Mouse (Mus musculus) left cerebral cortex, adult 11 months (tissue): Measurements from ENCODE around the gene Ift122.

Experiments used
- DNase-seq: peaks from one replicate; pipeline ENCODE4 v3.0.0; 2022; ENCODE audit warnings: low spot score

Ift122 gene

GRCm38 (mm10) chr6:115959151-115959691, 106.0 kb downstream of the Ift122 start:
- DNase-seq, result no peak

- no peak for DNase-seq
These were observed 107.1 kb downstream of the Ift122 start for GRCm38 (mm10) chr6:115960322-115960721.

- DNase-seq, result no peak
These were observed 108.5 kb downstream of the Ift122 start for GRCm38 (mm10) chr6:115961743-115962142.

DNA sequence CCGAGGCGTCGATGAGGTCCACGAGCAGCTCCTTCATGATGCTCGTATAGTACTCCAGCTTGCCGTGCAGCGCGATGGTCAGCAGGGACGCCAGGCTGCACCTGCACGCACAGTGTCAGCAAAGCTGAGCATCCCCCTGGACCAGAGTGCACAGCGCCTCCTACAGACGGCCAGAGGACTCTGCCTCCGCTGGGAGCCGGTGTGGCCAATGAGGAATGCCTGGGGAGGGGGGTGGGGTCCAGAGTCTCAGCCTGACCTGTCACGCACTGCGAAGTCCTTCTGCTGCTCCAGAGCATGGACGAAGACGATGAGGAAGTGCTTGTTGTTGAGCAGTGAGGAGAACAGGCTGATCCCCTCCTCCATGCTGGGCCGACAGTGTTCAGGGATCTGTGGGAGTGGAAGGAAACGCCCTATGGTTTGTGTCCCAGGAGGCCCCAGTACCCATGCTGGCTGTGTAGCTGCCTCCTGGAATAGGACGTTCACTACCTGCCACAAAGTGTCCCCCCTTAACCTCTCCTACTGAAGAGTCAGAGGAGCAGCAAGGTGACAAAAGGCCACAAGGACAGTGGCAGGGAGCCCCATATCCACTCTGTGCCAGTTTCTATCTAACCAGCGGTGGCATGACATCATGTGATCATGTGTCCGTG, 109.3 kb downstream of the Ift122 start:
- DNase-seq, result no peak

DNA sequence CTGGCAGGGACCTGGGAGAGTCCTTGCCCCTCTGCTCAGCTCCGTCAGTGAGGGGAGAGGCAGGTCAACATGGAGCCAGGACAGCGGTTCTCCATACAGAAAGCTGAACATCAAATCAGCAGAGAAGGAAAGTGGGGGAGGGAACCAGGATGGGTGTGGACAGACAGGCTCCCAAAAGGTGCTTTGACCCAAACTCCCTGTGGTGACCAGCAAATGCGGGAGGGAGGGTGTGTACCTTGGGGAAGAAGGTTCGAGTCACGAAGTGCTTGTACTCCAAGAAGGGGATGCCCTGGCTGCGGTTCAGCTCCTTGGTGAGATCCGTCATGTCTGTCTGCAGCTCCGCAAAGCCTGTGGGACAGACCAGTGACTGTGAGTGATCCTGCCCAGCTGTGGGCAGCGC, 110.4 kb downstream of the Ift122 start:
- DNase-seq, result no peak

GRCm38 (mm10) chr6:115966227-115966966, 113.1 kb downstream of the Ift122 start:
- DNase-seq, result no peak

GRCm38 (mm10) chr6:115967291-115967880, 114.1 kb downstream of the Ift122 start:
- no peak for DNase-seq

DNA sequence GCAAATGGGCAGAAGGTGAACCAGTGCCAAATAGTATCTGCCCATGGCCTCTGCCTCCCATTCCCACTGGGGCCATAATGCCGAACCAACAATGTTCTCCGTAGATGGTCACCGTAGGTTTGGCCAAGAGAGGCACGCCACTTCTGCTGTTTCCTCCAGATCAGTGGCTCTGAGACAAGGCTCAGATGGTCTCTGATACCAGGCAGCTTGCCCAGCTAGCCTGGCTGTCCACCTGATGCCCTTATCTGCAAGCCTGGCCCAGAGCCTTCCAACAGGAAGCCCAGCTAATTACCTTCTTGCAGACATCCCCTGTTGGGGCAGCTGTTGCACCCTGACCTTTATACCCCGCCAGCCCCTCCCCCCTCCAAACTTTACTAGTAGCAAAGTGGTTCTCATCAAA, 114.8 kb downstream of the Ift122 start:
- no peak for DNase-seq

DNA sequence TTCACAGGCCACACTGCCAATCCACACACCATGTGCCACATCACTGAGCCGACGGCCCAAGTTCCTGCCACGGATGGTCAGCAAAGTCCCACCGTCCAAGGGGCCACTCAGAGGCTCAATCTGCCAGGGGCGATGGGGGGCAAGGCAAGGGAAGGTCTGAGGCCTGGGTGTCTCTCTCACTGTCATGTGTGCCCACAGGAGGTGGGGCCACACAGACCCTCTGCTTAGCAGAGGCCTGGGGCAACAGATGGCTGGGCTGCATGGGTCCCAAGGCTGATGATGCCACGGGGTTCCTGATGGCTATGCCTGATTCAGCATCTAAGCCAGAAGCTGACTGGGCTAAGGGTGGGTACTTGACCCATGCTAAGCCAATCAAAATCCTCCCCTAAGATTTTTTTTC, 115.4 kb downstream of the Ift122 start:
- no peak for DNase-seq

DNA sequence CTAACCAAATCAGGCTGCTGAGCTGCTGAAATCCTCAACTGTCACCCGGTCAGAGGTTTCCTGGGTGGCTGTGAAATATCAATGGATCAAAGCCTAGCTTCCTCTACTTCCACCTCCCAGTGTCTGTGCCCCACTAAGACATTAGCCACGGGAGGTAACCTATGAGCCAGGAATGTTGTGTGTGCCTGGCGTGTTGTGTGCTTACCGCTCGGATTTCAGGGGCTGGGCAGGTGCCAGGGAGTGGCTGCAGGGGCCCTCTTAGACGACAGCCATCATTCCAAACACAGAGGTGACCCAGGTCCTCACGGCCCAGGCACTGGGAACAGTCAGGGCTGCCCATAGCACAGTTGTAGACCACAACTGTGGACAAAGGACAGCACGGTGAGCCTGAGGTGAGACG, 115.8 kb downstream of the Ift122 start:
- DNase-seq, result no peak

- DNase-seq, result no peak
These were observed 116.7 kb downstream of the Ift122 start for GRCm38 (mm10) chr6:115969952-115970351.

GRCm38 (mm10) chr6:115971273-115972060, 118.2 kb downstream of the Ift122 start:
- DNase-seq, result no peak

GRCm38 (mm10) chr6:115972083-115972764, 119.0 kb downstream of the Ift122 start:
- DNase-seq, result no peak

- DNase-seq, result no peak
These were observed 120.0 kb downstream of the Ift122 start for GRCm38 (mm10) chr6:115973139-115973875.

DNA sequence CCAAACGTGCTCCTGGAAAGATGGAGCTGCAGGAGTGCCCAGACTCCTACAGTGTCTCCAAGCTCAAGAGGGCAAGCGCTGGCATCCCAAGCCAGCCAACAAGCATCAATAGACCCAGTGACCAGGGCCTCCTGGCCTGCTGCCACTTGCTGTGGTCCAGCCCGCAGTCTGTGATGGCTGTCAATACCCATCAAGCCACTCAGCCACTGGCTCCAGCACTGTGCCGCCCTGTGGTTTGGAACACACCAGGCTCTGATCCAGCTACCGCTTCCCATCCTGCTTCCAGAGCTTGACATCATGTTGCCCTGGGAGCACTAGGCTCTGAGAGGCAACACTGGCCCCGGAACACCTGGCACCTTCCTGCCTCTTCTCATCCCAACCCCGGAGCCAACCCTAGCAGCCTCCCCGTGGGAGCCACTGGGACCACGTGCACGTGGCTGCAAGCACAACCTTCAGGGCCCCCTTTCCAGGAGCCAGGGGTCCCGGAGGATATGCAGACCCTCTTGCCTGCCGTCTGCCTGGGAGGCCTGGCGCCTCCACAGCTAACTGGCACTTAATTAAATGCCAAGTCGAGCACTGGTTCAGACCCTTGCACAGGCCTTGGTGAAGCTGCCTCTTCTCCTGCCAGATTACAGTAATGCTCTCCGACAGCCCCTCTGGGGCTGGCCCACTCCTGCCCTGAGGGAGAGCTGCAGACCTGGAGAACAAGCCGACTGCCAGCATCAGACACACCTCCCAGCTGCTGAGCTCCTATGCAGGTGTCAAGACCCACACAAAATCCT, 120.8 kb downstream of the Ift122 start:
- DNase-seq, result no peak

DNA sequence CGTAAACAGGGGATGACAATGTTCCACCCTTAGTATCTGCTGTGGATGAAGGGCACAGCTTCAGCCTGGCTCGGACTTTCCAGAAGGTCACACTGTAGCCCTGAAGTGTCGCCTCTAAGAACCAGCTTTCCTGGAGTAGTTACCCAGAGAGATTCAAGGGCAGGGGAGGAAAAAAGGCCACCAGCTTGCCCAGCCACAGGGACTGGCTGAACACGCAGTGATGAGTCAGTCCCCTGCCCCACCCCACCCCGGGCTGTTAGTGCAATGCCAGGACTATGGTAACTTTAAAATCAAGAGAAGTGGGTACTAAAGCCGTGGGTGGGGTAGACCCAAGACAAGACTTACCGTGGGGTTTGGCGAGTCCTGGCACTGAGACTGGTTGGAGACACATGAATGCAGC, 122.3 kb downstream of the Ift122 start:
- no peak for DNase-seq
